Mouse (Mus musculus) gastrocnemius, postnatal 36 days (tissue): Measurements from ENCODE around the gene Cdc42ep1. TPM values are rescaled to one million over a fixed set of nuclear protein-coding genes. Genes with fewer than 3 reads are reported as not detected.

Source experiments
- microRNA-seq, 2 experiments: library from miRNA; unstranded; fragments of <30 nt; microRNA quantifications; one replicate each; pipeline ENCODE4 v1.2.0; 2021
- total RNA-seq, 2 experiments: library from RNA; stranded (reverse); gene quantifications; 2 replicates each; pipeline ENCODE4 v1.2.3; 2021

Cdc42ep1 gene
- total RNA-seq, 2 experiments from 2014 or later, result 9.4 to 10.7 TPM

Small RNAs within 50 kb of the gene (microRNA-seq; reads per million reads assigned to microRNA genes)
- 0 reads per million in 2 experiments for gene Mir6955

Other genes starting within 250 kb of the Cdc42ep1 start
- gene Cyth4, start 245.6 kb upstream of the Cdc42ep1 start, total RNA-seq, result 1 to 10 TPM; 2.0 to 2.1 TPM
- gene Elfn2, start 123.9 kb upstream of the Cdc42ep1 start, total RNA-seq, result under 1 TPM; 0.02 to 0.08 TPM
- 1 to 10 TPM; 3.3 TPM for gene Mfng, start 69.1 kb upstream of the Cdc42ep1 start, total RNA-seq
- gene Card10, start 39.6 kb upstream of the Cdc42ep1 start, total RNA-seq, result 1 to 10 TPM; 5.6 to 6.6 TPM
- gene Lgals2, start 12.9 kb downstream of the Cdc42ep1 start, total RNA-seq, result not detected
- gene Gga1, start 34.6 kb downstream of the Cdc42ep1 start, total RNA-seq, result 10 to 100 TPM; 34.1 to 34.9 TPM
- not detected for gene Gm49510, start 57.0 kb downstream of the Cdc42ep1 start, total RNA-seq
- 1 to 10 TPM; 2.0 to 2.1 TPM for gene Sh3bp1, start 57.1 kb downstream of the Cdc42ep1 start, total RNA-seq
- 1 to 10 TPM; 1.9 to 2.0 TPM for gene Pdxp, start 71.3 kb downstream of the Cdc42ep1 start, total RNA-seq
- 100 to 1,000 TPM; 188 to 289 TPM for gene Lgals1, start 84.1 kb downstream of the Cdc42ep1 start, total RNA-seq
- 10 to 100 TPM; 22.1 to 22.6 TPM for gene Nol12, start 92.3 kb downstream of the Cdc42ep1 start, total RNA-seq
- gene Triobp, start 105.1 kb downstream of the Cdc42ep1 start, total RNA-seq, result 10 to 100 TPM; 35.6 to 42.3 TPM
- gene H1f0, start 185.8 kb downstream of the Cdc42ep1 start, total RNA-seq, result 10 to 100 TPM; 71.1 to 87.4 TPM
- not detected for gene Galr3, start 199.3 kb downstream of the Cdc42ep1 start, total RNA-seq
- gene Ankrd54, start 220.3 kb downstream of the Cdc42ep1 start, total RNA-seq, result 1 to 10 TPM; 2.7 to 4.3 TPM
- 10 to 100 TPM; 46.6 to 52.6 TPM for gene Eif3l, start 232.6 kb downstream of the Cdc42ep1 start, total RNA-seq